Mouse (Mus musculus): ENCODE results near the gene Eprs. TPM values are rescaled to one million over a fixed set of nuclear protein-coding genes. Genes with fewer than 3 reads are reported as not detected.

The Eprs gene
- polyA plus RNA-seq, 1 experiment, result 40.4 TPM

DNA sequence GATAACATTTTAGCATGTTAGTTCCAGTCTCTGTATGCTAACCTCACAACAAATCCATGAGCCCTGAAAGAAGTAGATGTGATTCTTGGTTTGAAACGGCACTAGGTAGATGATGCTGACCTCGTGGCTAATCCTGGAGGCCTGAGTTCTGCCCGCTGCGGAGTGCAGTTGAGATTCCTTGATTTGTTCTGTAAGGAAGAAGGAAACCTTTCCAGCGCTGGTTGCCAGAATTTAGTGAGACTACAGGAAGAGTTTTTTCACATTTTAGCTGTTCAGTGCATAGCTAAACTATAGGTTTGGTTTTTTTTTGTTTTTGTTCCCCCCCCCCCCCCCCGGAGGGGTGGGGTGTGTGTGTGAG lies 1.3 kb downstream of the Eprs start:
- H3K4me3 ChIP-seq (replicated peaks; ENCODE audit: insufficient read depth, low read depth, low read length), result peak overlapping the region; percentile 76
- H3K27ac ChIP-seq (ENCODE audit: insufficient read depth, low read length), result no peak overlapping the region
- DNase-seq, result no peak
- H3K4me1 ChIP-seq (ENCODE audit: control insufficient read depth, insufficient read depth, low read length), result peaks cover 4% of the 10 kb centered on the region; the same call in 1 of the 2 replicates
- TF ChIP-seq POLR2A (IDR thresholded peaks at IDR 0.05; ENCODE audit: borderline replicate concordance, insufficient read depth, low read length), result no peak
- TF ChIP-seq CTCF (IDR thresholded peaks at IDR 0.05; ENCODE audit: borderline replicate concordance, insufficient read depth, low read depth, low read length), result no peak
- H3K27me3 ChIP-seq (ENCODE audit: control insufficient read depth, insufficient read depth, low read length), result no peaks in the 10 kb centered on the region
- WGBS, result 14% methylated on average over 6 of the region's 6 CpGs

- TF ChIP-seq CTCF (IDR thresholded peaks at IDR 0.05; ENCODE audit: borderline replicate concordance, insufficient read depth, low read depth, low read length) (no peak), POLR2A (IDR thresholded peaks at IDR 0.05; ENCODE audit: borderline replicate concordance, insufficient read depth, low read length) (no peak)
- no peak for DNase-seq
- 85% methylated on average over 6 of the region's 6 CpGs for WGBS
Measured at GRCm38 (mm10) chr1:185367383-185367782, 4.5 kb downstream of the Eprs start.

DNA sequence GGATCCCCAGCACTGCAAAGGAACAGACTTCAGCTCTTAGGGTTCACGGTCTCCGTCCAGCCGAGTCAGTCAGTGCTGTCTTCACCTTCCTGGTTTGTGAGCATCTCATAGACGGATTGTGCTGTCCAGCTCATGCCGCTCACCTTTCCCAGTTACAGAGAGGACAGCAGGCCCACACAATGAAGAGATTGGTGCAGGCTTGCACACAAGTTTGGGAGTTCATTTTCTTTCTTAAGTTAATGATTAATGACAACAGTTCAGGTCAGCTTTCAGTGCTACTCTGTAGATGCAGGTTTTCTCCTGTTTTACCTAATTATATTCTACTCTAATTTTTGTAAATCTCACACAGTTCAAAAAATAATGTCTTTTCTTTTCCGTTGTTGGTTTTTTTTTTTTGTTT lies 7.1 kb downstream of the Eprs start:
- WGBS, result 94% methylated on average over 6 of the region's 6 CpGs
- Histone ChIP-seq H3K4me3 (replicated peaks; ENCODE audit: insufficient read depth, low read depth, low read length) (no peak overlapping the region), H3K27ac (ENCODE audit: insufficient read depth, low read length) (no peak overlapping the region), H3K27me3 (ENCODE audit: control insufficient read depth, insufficient read depth, low read length) (no peaks in the 10 kb centered on the region), H3K4me1 (ENCODE audit: control insufficient read depth, insufficient read depth, low read length) (peaks cover 2% of the 10 kb centered on the region; the same call in 1 of the 2 replicates)
- TF ChIP-seq POLR2A (IDR thresholded peaks at IDR 0.05; ENCODE audit: borderline replicate concordance, insufficient read depth, low read length), result no peak
- DNase-seq, result no peak

More at GRCm38 (mm10) chr1:185367383-185367782, 4.5 kb downstream of the Eprs start:
- H3K4me3 ChIP-seq (replicated peaks; ENCODE audit: insufficient read depth, low read depth, low read length), result no peak overlapping the region
- peaks cover 4% of the 10 kb centered on the region; the same call in 1 of the 2 replicates for H3K4me1 ChIP-seq (ENCODE audit: control insufficient read depth, insufficient read depth, low read length)
- no peak overlapping the region for H3K27ac ChIP-seq (ENCODE audit: insufficient read depth, low read length)
- H3K27me3 ChIP-seq (ENCODE audit: control insufficient read depth, insufficient read depth, low read length), result no peaks in the 10 kb centered on the region

DNA sequence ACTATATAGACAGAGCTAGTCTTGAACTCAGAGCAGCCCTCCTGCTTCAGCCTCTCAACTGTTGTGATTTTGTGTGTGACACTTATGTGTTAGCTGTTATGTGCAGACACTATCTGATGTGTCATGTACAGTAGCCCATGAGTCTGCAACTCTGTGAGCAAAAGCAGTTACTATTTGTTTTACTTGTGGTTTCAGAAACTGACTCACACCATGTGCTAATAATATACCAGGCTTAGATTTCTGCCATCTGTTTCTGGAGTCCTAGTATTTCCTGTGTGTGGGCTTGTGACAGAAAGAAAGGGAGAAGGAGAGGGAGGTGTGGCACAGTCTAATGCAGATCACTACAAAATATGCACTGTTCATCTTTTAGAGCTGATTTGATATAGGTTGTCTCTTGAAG lies 13.5 kb downstream of the Eprs start:
- H3K4me3 ChIP-seq (replicated peaks; ENCODE audit: insufficient read depth, low read depth, low read length), result no peak overlapping the region
- DNase-seq, result peak in 1 of 2 experiments; percentile 27
- TF ChIP-seq CTCF (IDR thresholded peaks at IDR 0.05; ENCODE audit: borderline replicate concordance, insufficient read depth, low read depth, low read length) (no peak), POLR2A (IDR thresholded peaks at IDR 0.05; ENCODE audit: borderline replicate concordance, insufficient read depth, low read length) (no peak)
- H3K27ac ChIP-seq (ENCODE audit: insufficient read depth, low read length), result peak overlapping the region; percentile 53; the same call in 1 of the 2 replicates
- H3K27me3 ChIP-seq (ENCODE audit: control insufficient read depth, insufficient read depth, low read length), result no peaks in the 10 kb centered on the region
- H3K4me1 ChIP-seq (ENCODE audit: control insufficient read depth, insufficient read depth, low read length), result peaks cover 3% of the 10 kb centered on the region; the same call in 1 of the 2 replicates

- 88% methylated on average over 2 of the region's 2 CpGs for WGBS
- H3K4me3 ChIP-seq (replicated peaks; ENCODE audit: insufficient read depth, low read depth, low read length), result no peak overlapping the region
- H3K27ac ChIP-seq (ENCODE audit: insufficient read depth, low read length), result no peak overlapping the region
- no peak for DNase-seq
- peaks cover 3% of the 10 kb centered on the region; the same call in 1 of the 2 replicates for H3K4me1 ChIP-seq (ENCODE audit: control insufficient read depth, insufficient read depth, low read length)
- TF ChIP-seq CTCF (IDR thresholded peaks at IDR 0.05; ENCODE audit: borderline replicate concordance, insufficient read depth, low read depth, low read length) (no peak), POLR2A (IDR thresholded peaks at IDR 0.05; ENCODE audit: borderline replicate concordance, insufficient read depth, low read length) (no peak)
- no peaks in the 10 kb centered on the region for H3K27me3 ChIP-seq (ENCODE audit: control insufficient read depth, insufficient read depth, low read length)
Measured at GRCm38 (mm10) chr1:185377429-185377828, 14.6 kb downstream of the Eprs start.

DNA sequence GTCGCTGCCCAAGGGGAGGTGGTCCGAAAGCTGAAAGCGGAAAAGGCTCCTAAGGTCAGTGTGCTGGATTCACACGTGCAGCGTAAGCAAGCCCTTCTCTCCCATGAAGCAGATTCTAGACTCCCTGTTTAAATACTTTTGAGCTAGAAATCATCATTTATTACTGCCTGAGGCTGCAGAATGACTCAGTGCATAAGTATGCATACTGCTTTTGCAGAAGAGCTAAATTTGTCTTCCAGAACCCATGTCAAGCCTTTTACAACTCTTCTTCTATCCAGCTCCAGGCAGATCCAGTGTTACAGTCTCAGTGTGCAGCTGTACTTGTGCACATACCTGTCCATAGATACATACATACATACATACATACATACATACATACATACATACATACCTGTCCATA lies 38.8 kb downstream of the Eprs start:
- Histone ChIP-seq H3K27me3 (ENCODE audit: control insufficient read depth, insufficient read depth, low read length) (no peaks in the 10 kb centered on the region), H3K4me3 (replicated peaks; ENCODE audit: insufficient read depth, low read depth, low read length) (no peak overlapping the region), H3K27ac (ENCODE audit: insufficient read depth, low read length) (no peak overlapping the region), H3K4me1 (ENCODE audit: control insufficient read depth, insufficient read depth, low read length) (no peaks in the 10 kb centered on the region)
- TF ChIP-seq POLR2A (IDR thresholded peaks at IDR 0.05; ENCODE audit: borderline replicate concordance, insufficient read depth, low read length), result no peak
- TF ChIP-seq CTCF (IDR thresholded peaks at IDR 0.05; ENCODE audit: borderline replicate concordance, insufficient read depth, low read depth, low read length), result no peak
- no peak for DNase-seq
- WGBS, result 87% methylated on average over 5 of the region's 5 CpGs

DNA sequence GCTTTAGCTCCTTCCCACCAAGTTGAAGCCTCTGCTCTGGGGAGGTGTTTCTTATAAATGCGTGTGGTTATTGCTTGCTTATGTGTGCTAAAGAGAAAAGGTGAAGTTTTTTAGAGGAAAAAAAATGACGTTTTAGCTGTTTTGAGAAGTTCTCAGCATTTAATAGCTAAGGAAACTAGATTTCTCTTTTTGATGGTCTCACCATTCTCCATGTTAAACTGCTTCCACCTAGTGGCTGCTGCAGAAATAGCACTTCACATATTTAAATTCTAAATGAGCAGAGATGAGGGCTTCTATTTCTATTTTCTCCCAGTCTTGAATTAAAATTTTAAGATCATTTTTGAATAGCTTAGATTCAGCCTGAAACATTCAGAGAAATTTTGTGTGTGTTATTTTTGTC lies 41.2 kb downstream of the Eprs start:
- Histone ChIP-seq H3K27ac (ENCODE audit: insufficient read depth, low read length) (no peak overlapping the region), H3K27me3 (ENCODE audit: control insufficient read depth, insufficient read depth, low read length) (no peaks in the 10 kb centered on the region; the same call in 1 of the 2 replicates), H3K4me3 (replicated peaks; ENCODE audit: insufficient read depth, low read depth, low read length) (no peak overlapping the region), H3K4me1 (ENCODE audit: control insufficient read depth, insufficient read depth, low read length) (no peaks in the 10 kb centered on the region)
- 20% methylated on average over 2 of the region's 2 CpGs for WGBS
- DNase-seq, result peak in 1 of 2 experiments; percentile 13
- TF ChIP-seq CTCF (IDR thresholded peaks at IDR 0.05; ENCODE audit: borderline replicate concordance, insufficient read depth, low read depth, low read length) (peak; percentile 38; the same call in 1 of the 2 replicates), POLR2A (IDR thresholded peaks at IDR 0.05; ENCODE audit: borderline replicate concordance, insufficient read depth, low read length) (no peak)

DNA sequence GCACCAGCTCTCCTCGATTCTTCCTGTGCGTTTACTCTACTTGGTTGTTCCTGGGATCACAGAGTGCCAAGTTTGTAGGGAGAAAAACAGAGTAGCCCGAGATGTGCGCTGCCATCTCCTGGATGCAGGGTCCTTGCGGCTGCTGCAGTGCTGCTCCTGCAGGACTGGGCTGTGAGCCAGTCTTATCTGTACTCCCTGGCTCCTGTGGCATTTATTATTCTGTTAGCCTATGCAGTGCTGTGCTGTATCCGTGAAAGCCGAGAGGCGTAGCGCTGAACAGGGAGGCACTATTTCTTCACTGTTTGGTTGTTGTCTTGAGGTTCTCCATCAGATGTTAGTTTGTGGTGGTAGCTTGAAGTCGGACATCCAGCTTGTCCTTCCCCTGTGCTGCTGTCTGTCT lies 43.1 kb downstream of the Eprs start:
- Histone ChIP-seq H3K4me1 (ENCODE audit: control insufficient read depth, insufficient read depth, low read length) (no peaks in the 10 kb centered on the region), H3K27ac (ENCODE audit: insufficient read depth, low read length) (no peak overlapping the region), H3K4me3 (replicated peaks; ENCODE audit: insufficient read depth, low read depth, low read length) (no peak overlapping the region), H3K27me3 (ENCODE audit: control insufficient read depth, insufficient read depth, low read length) (no peaks in the 10 kb centered on the region; the same call in 1 of the 2 replicates)
- TF ChIP-seq POLR2A (IDR thresholded peaks at IDR 0.05; ENCODE audit: borderline replicate concordance, insufficient read depth, low read length) (no peak), CTCF (IDR thresholded peaks at IDR 0.05; ENCODE audit: borderline replicate concordance, insufficient read depth, low read depth, low read length) (no peak)
- DNase-seq, result no peak
- WGBS, result 69% methylated on average over 10 of the region's 10 CpGs

All from cerebellum, adult 2 months (tissue).